In genomic region chr16:93072156-93072555, GRCm38 (mm10) we compare ENCODE assay signal across 7 mouse cellular contexts.
A peak's percentile ranks its signal among the peaks of the same experiment; 100 is the strongest.
DNase-seq lines count a peak whose midpoint lies in the region; ATAC-seq lines count a peak whose summit lies in the region.

No protein-coding gene starts in this region.

- H3K4me1 ChIP-seq in forebrain, embryonic 14.5 days (ENCODE audit: control insufficient read depth, insufficient read depth, low read length), result no peaks in the 10 kb centered on the region
- no peaks in the 10 kb centered on the region for H3K4me1 ChIP-seq in forebrain, embryonic 12.5 days

- no peak overlapping the region for H3K4me2 ChIP-seq in forebrain, embryonic 14.5 days (ENCODE audit: low read length)
- H3K4me2 ChIP-seq in forebrain, embryonic 12.5 days, result no peak overlapping the region

- no peak for ATAC-seq in forebrain, embryonic 14.5 days
- no peak for ATAC-seq in forebrain, embryonic 12.5 days (ENCODE audit: low FRiP score)

- no peaks in the 10 kb centered on the region for H3K27me3 ChIP-seq in forebrain, embryonic 14.5 days (replicated peaks; ENCODE audit: control insufficient read depth, insufficient read depth, low read length)
- H3K27me3 ChIP-seq in forebrain, embryonic 12.5 days, result no peaks in the 10 kb centered on the region

- DNase-seq in embryo, embryonic 11 days, result peak; percentile 46
- DNase-seq in gastrocnemius, postnatal 25 days, result peak; percentile 73
- DNase-seq in kidney, postnatal 10 days, result peak; percentile 58
- DNase-seq in naive thymus-derived CD4-positive, alpha-beta T cell, adult 2 months (ENCODE audit: low read depth), result peak; percentile 16
- no peak for DNase-seq in forebrain, embryonic 14.5 days (ENCODE audit: low spot score)
- no peak for DNase-seq in cerebellum, adult 9-11 months

- no peak overlapping the region for H3K27ac ChIP-seq in forebrain, embryonic 14.5 days (ENCODE audit: low read depth, low read length)
- no peak overlapping the region for H3K27ac ChIP-seq in forebrain, embryonic 12.5 days

- H3K36me3 ChIP-seq in forebrain, embryonic 14.5 days (ENCODE audit: control insufficient read depth, insufficient read depth, low read length), result no peaks in the 10 kb centered on the region
- H3K36me3 ChIP-seq in forebrain, embryonic 12.5 days (replicated peaks), result no peaks in the 10 kb centered on the region

- WGBS in forebrain, embryonic 14.5 days, result 73% methylated on average over 6 of the region's 6 CpGs
- 75% methylated on average over 6 of the region's 6 CpGs for WGBS in forebrain, embryonic 12.5 days

- H3K4me3 ChIP-seq in forebrain, embryonic 14.5 days (ENCODE audit: low read depth, low read length), result no peak overlapping the region
- no peak overlapping the region for H3K4me3 ChIP-seq in forebrain, embryonic 12.5 days (replicated peaks)

- H3K9me3 ChIP-seq in forebrain, embryonic 14.5 days (replicated peaks; ENCODE audit: control insufficient read depth, low read length), result no peaks in the 10 kb centered on the region
- H3K9me3 ChIP-seq in forebrain, embryonic 12.5 days, result no peaks in the 10 kb centered on the region

- no peak overlapping the region for H3K9ac ChIP-seq in forebrain, embryonic 14.5 days (ENCODE audit: low read length)
- no peak overlapping the region for H3K9ac ChIP-seq in forebrain, embryonic 12.5 days

Comparison
In these comparisons a context has a peak if more than half of its experiments do, and no peak if none do; other contexts are left out.
1. DNase-seq: peak in embryo, embryonic 11 days (single experiment), gastrocnemius, postnatal 25 days (single experiment), kidney, postnatal 10 days (single experiment) and naive thymus-derived CD4-positive, alpha-beta T cell, adult 2 months (single experiment); none in forebrain, embryonic 14.5 days (single experiment) and cerebellum, adult 9-11 months (single experiment).